Mouse (Mus musculus) cortical plate, adult 2 months (tissue): ENCODE data around the gene Ogfod2.

ENCODE experiments used
- CTCF ChIP-seq: fragments of 200-500 bp; IDR thresholded peaks from 2 replicates; pipeline ENCODE4 v1.5.1; 2011; ENCODE audit warnings: mild to moderate bottlenecking, control low read depth, low read length; ENCODE audit not compliant: insufficient read depth; ENCODE audit errors: extremely low read depth
- POLR2A ChIP-seq: fragments of 200-500 bp; IDR thresholded peaks from 2 replicates; pipeline ENCODE4 v1.6.1; 2011; ENCODE audit warnings: mild to moderate bottlenecking, low read length, control low read depth; ENCODE audit not compliant: insufficient read depth; ENCODE audit errors: extremely low read depth

- no peak for TF ChIP-seq POLR2A
- TF ChIP-seq CTCF, result no peak
Observed at GRCm38 (mm10) chr5:124076559-124076958, 35.5 kb upstream of the Ogfod2 start.
